Mouse (Mus musculus): ENCODE measurements at regions not wholly inside any gene's neighbourhood (a gene's known extent, or its start where the extent isn't known, plus 50 kb on each side); places are given as distances from the start of the nearest gene placed in this dataset.

DNA sequence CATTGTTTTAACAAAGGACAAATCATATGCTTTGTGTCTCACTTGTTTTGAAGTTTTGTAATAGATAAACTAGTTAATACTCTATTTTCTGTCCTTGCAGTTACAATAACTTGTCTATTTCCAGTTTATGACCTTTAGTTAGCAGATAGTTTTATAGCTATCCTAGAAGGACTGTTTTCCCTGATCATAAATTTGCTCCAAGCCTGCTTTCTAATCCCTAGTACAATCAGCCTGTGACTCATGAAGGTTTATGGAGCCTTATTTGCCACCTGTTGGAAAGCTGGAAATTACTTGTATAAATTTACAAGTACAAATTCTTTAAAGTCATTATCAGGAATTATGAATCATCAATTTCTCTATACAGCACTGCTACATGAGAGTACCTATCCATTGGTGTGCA is 339.5 kb upstream of the Pdgfd start:
- TF ChIP-seq CTCF (conservative IDR thresholded peaks at IDR 0.05; ENCODE audit: insufficient read depth, insufficient read length, low read depth, low read length): no peak
- no peak for TF ChIP-seq POLR2A (IDR thresholded peaks at IDR 0.05; ENCODE audit: low read depth, low read length)

All from kidney, adult 2 months (tissue).